Mouse (Mus musculus): ENCODE measurements around the gene Vps9d1.
"Not testable (repeated sequence)": the region's sequence is repeated elsewhere in the genome, so short reads cannot be mapped to it uniquely, and the experiment has no call there.

Vps9d1 gene

DNA sequence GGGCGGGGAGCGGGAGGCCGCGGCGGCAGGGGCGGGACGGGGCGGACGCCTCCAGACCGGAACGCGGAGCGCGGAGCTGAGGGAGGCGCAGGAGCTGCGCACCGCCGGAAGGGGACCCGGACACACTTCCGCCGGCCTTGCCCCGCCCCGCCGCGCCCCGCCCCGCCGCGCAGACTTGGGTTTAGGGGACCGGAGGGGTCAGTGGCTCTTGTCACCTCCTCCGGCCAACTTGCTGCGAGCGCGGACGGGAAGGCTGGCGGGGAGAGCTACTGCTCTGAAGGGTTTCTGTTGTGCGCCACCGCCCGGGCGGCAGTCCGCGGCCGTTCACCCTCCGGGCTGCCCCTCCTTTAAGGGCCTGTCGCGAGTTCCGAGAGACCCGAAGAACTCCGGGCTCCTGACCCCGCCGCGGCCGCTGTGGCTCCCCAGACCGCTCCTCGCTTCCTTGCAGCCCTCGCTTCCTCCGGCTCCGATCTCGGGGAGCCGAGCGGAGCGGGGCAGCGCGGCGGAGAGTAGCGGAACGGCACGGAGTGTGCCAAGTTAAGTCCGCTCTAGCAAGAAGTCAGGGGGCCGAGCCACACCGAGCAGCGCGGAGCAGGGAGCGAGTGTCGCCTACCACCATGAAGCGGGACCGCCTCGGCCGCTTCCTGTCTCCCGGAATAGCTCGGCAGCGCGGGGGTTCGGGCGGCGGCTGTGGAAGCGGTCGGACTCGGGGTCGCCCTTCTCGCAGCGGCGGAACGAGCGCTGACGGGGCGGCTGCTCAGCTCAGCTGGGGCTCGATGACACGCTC is at the start of gene Vps9d1, which contains the start of gene Zfp276:
TSS of gene Vps9d1 (minus strand) at position 250 of the 787 bp plus-strand sequence.
TSS of gene Zfp276 (plus strand) at position 97 of the 787 bp plus-strand sequence.
- DNase-seq (ENCODE audit: low read depth, low spot score): peak; percentile 64

DNA sequence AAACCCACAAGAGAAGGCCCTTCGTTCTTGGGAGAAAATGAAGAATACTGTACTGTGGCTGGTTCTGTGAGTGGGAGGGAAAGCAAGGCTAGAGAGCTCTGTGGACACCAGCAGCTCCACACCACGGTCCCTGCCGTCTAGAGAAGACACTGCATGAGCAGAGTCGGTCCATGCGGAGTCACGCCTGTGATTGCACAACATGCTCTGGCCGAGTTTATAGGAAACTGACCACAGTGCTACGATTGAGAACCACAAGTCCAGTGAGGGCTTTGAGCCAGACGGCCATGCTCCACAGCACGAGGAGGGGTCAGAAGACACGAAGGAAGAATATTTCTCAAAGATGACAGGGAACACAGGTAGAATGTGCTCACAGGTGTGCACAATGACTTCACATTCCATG is 44.2 kb upstream of the Vps9d1 start:
- no peak for DNase-seq (ENCODE audit: low read depth, low spot score)

DNA sequence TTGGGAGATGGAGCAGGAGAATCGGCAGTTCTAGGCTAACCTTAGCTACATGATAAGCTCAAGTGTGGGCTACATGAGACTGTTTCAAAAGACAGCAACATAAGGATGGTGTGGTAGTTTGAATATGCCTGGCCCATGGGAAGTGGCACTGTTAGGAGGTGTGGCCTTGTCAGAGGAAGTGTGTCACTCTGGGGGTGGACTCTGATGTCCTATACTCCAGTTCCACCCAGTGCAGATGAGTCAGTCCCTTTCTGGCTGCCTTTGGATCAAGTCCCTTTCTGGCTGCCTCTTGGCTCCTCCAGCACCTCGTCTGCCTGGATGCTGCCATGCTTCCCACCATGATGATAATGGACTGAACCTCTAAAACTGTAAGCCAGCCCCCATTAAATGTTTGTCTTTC is 38.6 kb upstream of the Vps9d1 start:
- DNase-seq (ENCODE audit: low read depth, low spot score): peak; percentile 73

DNA sequence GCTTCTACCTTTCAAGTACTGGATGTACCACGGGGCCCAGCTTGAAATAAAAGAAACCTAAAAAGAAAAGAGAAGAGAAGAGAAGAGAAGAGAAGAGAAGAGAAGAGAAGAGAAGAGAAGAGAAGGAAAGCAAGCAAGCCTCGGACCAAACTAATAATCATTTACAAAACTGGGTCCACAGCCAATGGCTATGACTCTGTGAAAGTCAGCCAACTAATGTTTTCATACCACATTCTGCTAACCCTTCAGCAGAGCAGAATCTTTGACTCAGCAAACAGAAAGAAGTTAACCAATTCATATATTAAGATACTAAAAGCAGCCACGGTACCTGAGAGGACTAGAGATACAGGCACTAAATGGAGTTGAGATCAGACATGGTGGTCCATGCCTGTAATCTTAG is 38.1 kb upstream of the Vps9d1 start:
- no peak for DNase-seq (ENCODE audit: low read depth, low spot score)

DNA sequence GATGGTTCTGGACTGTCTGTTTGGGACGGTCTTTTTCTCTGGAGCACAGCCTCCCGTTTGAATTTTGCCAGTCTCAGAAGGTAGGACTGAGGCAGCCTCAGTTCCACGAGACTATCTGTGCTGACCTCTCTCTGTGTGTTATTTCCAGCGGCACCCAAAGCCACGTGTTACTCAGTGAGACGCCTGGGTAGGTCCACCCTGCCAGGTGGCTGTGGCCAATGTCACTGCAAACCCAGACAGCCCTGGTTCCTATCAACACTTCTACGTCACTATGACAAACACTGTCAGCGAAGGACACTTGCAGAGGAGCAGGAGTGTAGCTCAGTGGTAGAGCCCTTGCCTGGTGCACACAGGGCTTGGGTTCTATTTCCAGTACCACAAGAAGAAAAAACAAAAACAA is 37.6 kb upstream of the Vps9d1 start:
- DNase-seq (ENCODE audit: low read depth, low spot score): no peak

DNA sequence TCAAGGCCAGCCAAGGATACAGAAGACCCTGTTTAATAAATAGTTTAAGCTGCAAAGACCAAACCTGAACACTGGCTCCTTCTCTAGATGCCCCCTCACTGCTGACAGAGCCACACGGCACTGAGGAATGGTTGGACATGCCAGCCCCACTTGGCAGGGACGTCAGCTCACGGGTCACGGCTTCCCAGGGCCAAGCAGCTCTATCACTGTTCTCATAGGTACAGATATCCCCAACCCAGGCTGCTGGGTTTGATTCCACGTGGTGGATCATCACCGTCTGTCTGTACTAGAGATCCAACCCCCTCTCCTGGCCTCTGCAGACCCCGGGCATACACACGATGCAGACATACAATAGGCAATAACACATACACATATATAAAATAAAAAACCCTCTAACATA is 36.5 kb upstream of the Vps9d1 start:
- no peak for DNase-seq (ENCODE audit: low read depth, low spot score)

DNA sequence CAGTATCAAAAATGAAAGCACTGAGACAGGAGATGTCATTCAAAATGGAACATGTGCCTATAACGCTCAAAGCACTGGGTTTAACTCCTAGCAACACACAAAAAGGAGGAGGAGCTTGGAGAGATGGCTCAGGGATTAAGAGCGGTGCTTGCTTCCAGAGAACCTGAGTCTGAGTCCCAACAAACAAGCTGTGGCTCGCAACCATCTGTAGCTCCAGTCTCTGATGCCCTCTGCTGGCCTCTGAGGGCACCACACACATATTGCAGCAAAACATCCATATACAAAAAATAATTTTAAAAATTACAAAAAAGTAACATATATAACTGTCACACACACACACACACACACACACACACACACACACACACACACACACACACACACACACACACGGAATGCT is 36.0 kb upstream of the Vps9d1 start:
- DNase-seq (ENCODE audit: low read depth, low spot score): peak; percentile 72

DNA sequence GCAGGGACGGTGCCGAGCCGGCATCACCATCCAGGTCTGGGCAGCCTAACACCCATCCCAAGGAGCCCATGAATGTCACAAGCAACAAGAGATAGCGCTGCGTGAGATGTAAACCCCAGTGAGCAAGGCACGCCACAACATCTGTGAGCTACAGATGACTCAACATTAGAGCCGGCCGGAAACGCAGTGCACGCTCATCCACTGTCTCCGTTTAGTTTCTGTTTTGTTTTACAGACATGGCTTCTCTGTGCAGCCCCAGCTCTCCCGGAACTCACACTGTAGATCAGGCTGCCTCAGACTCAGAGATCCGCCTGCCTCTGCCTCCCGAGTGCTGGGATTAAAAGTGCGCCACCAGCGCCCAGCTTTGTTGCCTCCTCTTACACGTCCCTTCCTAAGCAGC is 33.2 kb upstream of the Vps9d1 start:
- DNase-seq (ENCODE audit: low read depth, low spot score): no peak

DNA sequence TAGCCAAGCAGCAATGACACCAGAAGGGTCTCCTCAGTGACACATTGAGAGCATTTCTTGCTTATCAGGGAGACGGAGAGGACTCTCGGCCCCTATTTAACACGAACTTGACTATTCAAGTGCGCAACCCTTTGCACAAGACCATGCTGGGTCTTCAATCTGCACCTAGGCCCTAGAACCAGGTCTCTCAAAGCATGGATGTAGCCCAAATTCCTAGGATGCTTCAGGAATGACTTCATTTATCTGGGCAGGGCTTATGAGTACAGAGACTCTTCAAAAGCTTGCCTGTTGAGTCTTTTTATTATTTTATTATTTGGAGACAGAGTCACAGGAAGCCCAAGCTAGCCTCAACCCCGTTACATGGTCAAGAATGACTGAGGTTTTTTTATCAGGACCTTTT is 30.3 kb upstream of the Vps9d1 start:
- DNase-seq (ENCODE audit: low read depth, low spot score): peak; percentile 81

DNA sequence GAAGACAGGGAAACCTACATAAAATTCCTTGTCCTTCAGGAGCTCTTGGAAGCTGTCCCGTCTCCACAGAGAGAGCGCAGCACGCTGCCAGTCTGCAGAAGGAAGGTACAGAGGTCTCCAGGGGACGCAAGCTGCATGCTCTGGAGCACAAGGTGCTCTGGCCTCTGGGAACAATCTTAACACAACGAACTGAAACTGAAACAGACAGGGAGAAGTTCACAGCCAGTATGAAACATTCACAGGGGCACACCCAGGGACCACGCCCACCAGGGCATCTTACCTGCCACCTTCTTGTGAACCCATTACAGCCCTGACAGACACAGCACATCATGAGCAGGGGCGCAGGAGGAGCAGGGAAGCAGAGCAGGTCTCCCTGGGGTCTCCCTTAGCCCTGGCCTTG is 29.8 kb upstream of the Vps9d1 start:
- DNase-seq (ENCODE audit: low read depth, low spot score): no peak

DNA sequence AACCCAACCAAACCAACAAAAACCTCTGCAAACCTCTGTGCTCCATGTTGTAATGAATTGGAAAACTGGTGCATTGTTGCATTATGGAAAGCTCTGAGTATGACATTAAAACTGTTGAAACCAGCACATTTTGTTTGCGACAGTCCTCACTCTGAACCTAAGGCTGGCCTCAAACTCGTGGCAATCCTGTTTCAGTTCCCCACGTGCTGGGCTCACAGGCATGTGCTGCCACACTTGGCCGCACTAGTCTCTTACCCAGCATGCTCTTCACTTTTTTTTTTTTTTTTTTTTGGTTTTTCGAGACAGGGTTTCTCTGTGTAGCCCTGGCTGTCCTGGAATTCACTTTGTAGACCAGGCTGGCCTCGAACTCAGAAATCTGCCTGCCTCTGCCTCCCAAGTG is 28.8 kb upstream of the Vps9d1 start:
- not testable (repeated sequence) for DNase-seq (ENCODE audit: low read depth, low spot score)

DNA sequence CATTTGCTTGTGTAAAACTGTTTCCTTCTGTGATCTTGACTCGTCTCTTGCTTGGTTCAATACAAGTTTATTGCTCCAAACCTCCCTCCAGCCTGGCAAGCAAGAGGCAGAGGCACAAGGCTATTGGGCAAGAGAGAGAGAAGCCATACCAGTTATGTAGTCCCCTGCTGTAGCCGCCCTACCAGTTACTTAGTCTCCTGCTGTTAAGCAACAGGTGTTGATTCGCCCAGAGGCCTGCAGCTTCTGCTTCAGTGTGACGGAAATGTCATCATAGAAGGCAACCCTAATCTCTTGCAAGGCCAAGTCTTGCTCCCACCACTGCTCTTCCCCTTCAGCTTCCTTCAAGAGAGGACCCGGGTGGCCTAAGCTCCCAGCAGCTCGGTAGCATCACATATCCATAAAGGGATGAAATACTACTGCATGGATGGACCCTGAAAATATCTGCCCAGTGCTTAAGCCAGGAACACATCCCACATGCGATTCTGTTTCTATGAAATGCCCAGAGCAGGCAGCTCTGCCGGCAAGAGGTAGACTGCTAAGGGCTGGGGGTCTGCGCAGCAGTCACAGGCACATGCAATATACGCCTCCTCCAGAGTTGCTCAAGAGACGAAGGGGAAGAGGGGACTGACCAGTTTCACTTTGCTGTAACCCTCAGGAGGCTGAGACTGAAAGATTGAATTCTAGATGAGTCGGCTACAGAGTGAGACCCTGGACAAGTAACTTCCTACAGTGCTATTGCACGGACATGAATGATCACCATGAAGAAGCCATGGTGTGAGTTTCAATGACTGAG is 26.4 kb upstream of the Vps9d1 start:
- no peak for DNase-seq (ENCODE audit: low read depth, low spot score)

DNA sequence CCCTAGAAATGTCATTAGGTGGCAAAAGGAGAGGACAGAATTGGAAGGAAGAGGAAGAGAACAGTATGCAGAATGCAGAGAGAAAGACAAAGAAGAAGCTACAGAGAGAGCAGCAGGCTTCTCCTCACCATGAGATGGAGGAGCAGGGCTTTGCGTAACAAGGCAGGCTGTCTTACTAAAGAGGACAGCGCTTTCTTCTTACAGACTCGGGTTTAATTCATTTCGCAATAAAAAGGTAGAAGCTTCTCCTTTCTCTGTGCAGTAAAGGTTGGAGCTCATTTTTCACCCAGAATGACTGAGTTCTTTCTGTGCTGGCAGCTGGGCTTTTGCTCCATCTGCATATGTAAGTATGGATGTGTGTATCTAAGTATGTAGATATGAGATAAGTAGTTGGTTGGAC is 25.7 kb upstream of the Vps9d1 start:
- DNase-seq (ENCODE audit: low read depth, low spot score): no peak

DNA sequence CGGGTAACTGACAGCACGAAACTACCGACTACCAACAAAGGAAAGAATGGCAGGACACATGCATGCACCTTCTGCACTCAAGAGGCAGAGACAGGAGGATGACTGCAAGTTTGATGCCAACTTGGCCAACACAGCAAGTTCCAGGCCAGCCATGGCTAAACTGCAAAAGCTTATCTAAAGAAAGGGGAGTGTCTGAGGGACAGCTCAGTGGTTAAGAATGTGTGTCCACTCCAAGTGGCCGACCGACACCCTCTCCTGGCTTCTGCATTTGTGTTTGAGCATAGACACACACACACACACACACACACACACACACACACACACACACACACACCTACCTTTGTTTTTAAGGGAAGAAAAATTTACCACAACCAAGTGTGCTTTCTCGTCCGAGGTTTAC is 24.3 kb upstream of the Vps9d1 start:
- DNase-seq (ENCODE audit: low read depth, low spot score): peak; percentile 85

DNA sequence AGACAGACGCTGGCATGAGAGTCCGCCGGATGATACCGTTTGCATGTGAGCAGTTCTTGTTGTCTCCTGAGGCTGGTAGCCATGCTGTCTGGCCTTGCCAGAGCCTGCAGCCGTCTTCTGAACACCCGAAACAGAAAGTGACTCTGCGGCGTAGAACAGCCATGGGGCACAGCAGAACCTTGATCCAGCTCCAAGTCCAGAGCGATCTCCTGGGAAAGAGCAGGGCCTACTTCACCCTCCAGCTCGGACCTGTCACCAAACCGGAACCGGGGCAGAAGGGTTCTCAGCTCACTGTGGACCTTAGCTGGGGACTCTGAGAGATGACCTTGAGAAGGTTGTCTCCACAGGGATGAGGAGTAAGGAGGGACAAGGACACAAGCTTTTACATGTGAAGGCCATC is 20.9 kb upstream of the Vps9d1 start:
- no peak for DNase-seq (ENCODE audit: low read depth, low spot score)

DNA sequence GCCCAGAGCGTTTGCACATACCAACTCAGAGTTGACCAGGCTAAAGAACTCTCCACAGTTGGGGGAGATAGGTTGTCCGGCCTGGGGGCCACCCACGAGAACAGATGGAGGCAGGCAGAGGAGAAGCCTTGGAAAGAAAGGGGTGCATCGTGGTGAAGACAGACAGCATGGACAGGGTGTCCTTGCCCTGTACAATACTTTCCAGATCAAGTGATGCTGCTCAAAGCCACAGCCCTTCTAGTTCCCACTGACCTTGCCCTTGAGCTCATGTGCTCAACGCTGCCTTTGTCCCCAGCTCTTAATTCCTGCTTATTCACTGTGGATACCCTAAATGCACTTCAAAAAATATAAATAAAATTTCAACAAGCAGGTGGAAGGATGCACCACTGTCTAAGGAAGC is 20.3 kb upstream of the Vps9d1 start:
- no peak for DNase-seq (ENCODE audit: low read depth, low spot score)

DNA sequence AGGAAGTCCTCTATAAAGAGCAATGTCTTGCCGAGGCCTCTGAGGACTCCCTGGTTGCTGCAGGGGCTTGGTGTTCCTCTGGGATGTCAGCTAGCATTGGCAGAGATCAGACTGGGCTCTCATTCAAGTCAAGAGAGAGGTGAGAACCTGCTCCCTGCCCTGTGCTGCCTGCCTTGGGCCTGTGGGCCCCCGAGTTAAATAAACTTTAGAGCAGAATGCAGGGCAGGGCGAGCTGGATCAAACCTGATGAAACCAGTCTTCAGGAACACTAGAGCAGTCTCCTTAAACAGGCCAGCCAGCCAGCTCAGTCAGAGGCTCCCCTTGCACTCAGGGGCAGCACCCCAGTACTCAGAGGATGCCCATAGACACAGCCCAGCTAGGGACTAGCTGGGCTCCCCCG is 17.8 kb upstream of the Vps9d1 start:
- DNase-seq (ENCODE audit: low read depth, low spot score): no peak

DNA sequence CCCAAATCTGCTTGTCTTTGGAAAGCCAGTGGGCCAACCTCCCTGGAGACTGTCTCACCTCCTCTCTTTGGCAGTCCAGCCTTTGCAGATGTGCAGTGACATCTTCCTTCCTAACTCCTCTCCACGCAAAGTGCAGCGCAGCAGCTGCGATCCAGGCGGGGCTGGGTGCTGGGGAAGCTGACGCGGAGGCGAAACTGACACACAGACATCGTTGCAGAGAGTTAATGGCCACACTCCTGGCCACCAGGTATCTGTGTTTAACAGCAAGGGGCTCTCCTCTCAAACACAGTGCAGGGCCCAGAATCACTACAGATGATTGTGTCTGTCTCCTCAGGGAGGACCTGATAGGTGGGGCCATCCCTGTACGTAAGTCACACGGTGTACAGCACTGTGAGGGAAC is 17.0 kb upstream of the Vps9d1 start:
- no peak for DNase-seq (ENCODE audit: low read depth, low spot score)

DNA sequence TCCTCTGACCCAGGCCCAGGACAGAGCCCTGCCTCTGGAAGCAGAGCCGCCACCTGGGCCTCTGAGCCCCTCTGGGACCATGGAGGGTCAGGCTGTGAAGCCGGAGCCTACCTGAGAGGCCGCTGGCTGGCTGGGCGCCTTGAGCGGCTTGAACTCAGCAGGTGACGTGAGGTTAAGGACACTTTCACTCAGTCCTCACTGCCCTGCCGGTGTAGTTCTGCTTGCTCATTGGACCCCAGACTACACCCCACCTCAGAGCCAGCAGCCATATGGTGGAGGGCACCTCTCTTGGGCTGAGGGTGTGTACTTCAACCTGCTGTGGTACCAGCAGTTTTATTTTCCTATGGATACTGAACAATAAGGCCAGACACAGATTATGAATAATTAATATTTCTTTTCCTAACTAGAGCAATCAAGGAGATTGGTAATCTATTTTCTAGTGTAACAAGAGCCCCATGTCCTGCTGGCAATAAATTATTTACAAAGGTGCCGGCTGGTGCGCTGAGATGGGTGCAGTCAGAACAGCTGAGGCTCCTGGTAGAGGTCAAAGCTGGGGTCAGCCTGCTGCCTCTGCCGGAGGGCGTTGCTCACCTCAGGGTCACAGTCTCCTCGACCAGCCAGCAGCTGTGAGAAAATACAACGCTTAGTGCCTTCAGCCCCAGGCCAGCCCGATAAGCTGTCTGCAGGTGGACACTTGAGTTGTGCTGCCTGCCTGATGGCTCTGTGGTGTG is 13.9 kb upstream of the Vps9d1 start:
- no peak for DNase-seq (ENCODE audit: low read depth, low spot score)

DNA sequence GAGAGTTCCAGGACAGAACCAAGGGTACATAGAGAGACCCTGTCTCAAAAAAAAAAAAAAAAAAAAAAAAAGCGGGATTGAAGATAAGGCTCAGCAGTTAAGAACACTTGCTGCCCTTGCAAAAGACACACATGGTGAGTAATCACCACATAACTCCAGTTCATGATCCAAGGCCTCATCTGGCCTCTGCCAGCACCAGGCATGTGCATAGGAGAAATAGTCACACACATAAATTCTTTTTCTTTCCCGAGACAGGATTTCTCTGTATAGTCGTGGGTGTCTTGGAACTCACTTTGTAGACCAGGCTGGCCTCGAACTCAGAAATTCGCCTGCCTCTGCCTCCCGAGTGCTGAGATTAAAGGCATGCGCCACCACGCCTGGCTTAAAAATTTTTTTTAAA is 3.4 kb upstream of the Vps9d1 start:
- not testable (repeated sequence) for DNase-seq (ENCODE audit: low read depth, low spot score)

DNA sequence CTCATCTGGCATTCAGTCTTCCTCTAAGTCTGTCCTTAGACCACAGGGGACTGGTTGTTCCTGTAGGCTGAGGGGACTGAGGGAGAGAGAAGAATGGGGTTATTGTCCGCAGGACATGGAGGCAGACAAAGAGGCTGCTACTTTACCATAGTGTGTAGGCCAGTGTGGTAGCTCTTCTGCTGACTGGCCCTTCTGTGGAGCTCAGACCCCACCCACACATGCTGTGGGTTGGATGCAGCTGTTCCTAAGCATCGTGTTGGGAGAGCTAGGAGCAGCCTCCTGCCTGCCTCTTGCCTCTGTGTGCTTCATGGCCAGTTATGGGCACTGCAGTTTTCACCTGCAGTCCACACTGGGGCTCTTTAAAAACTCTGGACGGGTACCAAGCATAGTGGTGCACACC is 3.0 kb upstream of the Vps9d1 start:
- no peak for DNase-seq (ENCODE audit: low read depth, low spot score)

DNA sequence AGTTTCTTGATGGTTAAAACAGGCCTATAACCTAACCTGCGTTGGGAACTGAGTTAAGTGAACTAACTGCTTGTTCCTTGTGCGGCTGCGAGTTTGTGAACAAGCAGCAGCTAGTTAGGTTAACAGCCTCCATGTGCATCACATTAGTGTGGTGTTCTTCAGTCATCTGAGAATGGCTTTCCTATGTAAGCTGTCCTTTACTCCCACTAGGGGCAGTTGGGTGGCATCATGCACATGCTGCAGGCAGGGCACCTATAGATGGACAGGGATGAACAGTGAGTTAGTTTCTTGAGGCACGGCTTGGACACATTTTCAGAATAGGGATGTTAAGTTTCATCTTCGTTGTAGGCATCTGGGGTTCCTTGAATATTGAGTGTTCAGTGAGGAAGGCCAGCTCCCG is 1.0 kb upstream of the Vps9d1 start:
- DNase-seq (ENCODE audit: low read depth, low spot score): peak; percentile 52
